Mouse (Mus musculus) fat pad, adult 2 months (tissue): ENCODE results near the gene Vmn1r137.
"Not testable (repeated sequence)": the region's sequence is repeated elsewhere in the genome, so short reads cannot be mapped to it uniquely, and the experiment has no call there.

ENCODE experiments used
- DNase-seq: peaks from one replicate; pipeline ENCODE4 v3.0.0-alpha.2; 2011; ENCODE audit warnings: low read depth, low spot score; ENCODE audit errors: extremely low read depth

Gene Vmn1r137

GRCm38 (mm10) chr7:21994287-21994686 is at the start of gene Vmn1r137:
Vmn1r137 (plus strand) TSS chr7:21994587.
- DNase-seq, result not testable (repeated sequence)

GRCm38 (mm10) chr7:22028797-22029196 is 34.4 kb downstream of the Vmn1r137 start, which contains the start of gene Vmn1r138:
Vmn1r138 (minus strand) TSS chr7:22028897.
- not testable (repeated sequence) for DNase-seq
